Comparison of ENCODE assay signal across 9 mouse cellular contexts in genomic region chr2:35583406-35583805, GRCm38 (mm10). TPM values are rescaled to one million over a fixed set of nuclear protein-coding genes. Genes with fewer than 3 reads are reported as not detected.
DNase-seq lines count a peak whose midpoint lies in the region; ATAC-seq lines count a peak whose summit lies in the region.
"Had no signal": no experiment of that assay in that cellular context is flagged by ENCODE, and none has a peak within 500 bp of the region (broad histone marks: within the 10 kb centered on the region; RNA-seq: fewer than 3 reads in every experiment).

No protein-coding gene starts in this region.

- peak; percentile 26 for DNase-seq in gastrocnemius, adult 18-20 months (ENCODE audit: low spot score)
- no peak for DNase-seq in gastrocnemius, postnatal 4 days (ENCODE audit: low spot score in 2 of 2)
- DNase-seq in liver, embryonic 11.5 days (ENCODE audit: low spot score): no peak
- DNase-seq in liver: no peak
- DNase-seq in lung, adult 18-20 months: peak; percentile 61 to 84
- no peak for DNase-seq in adrenal gland, postnatal 14 days
- DNase-seq in urinary bladder, postnatal 4 days (ENCODE audit: low spot score in 2 of 2): no peak
- DNase-seq: spleen, adult 18-20 months had no signal

- H3K27me3 ChIP-seq in liver, embryonic 11.5 days (replicated peaks; ENCODE audit: control insufficient read depth, insufficient read depth, low read length): peaks cover 83% of the 10 kb centered on the region
- H3K27me3 ChIP-seq in stomach, embryonic 14.5 days (ENCODE audit: control insufficient read depth, insufficient read depth, low read length): no peaks in the 10 kb centered on the region

- no peaks in the 10 kb centered on the region for H3K9me3 ChIP-seq in liver, embryonic 11.5 days (ENCODE audit: control insufficient read depth, low read length)
- no peaks in the 10 kb centered on the region for H3K9me3 ChIP-seq in stomach, embryonic 14.5 days (ENCODE audit: control insufficient read depth, low read depth, low read length)

- no peak for ATAC-seq in liver, embryonic 11.5 days (replicated peaks; ENCODE audit: low FRiP score)
- ATAC-seq in stomach, embryonic 14.5 days (ENCODE audit: insufficient number of reproducible peaks, insufficient read depth, low FRiP score, low read depth): no peak

- no peak overlapping the region for H3K4me3 ChIP-seq in liver, embryonic 11.5 days (ENCODE audit: low read depth, low read length)
- H3K4me3 ChIP-seq in stomach, embryonic 14.5 days (ENCODE audit: low read depth, low read length): peak overlapping the region; percentile 39; the same call in 1 of the 2 replicates

- no peaks in the 10 kb centered on the region for H3K36me3 ChIP-seq in liver, embryonic 11.5 days (ENCODE audit: control insufficient read depth, insufficient read depth, low read length)
- no peaks in the 10 kb centered on the region for H3K36me3 ChIP-seq in stomach, embryonic 14.5 days (ENCODE audit: control insufficient read depth, insufficient read depth, low read length)

- WGBS in liver, embryonic 11.5 days: 50% methylated on average over 5 of the region's 5 CpGs
- WGBS in stomach, embryonic 14.5 days: 53% methylated on average over 5 of the region's 5 CpGs

- peaks cover 12% of the 10 kb centered on the region for H3K4me1 ChIP-seq in liver, embryonic 11.5 days (replicated peaks; ENCODE audit: control insufficient read depth, insufficient read depth, low read length)
- H3K4me1 ChIP-seq in stomach, embryonic 14.5 days (ENCODE audit: control insufficient read depth, insufficient read depth, low read length): peaks cover 20% of the 10 kb centered on the region

- peak overlapping the region; percentile 66; the same call in 1 of the 2 replicates for H3K4me2 ChIP-seq in liver, embryonic 11.5 days
- peak overlapping the region; percentile 89 for H3K4me2 ChIP-seq in stomach, embryonic 14.5 days (replicated peaks; ENCODE audit: low read depth, low read length)

- no peak overlapping the region for H3K9ac ChIP-seq in liver, embryonic 11.5 days (ENCODE audit: low read depth, low read length)
- H3K9ac ChIP-seq in stomach, embryonic 14.5 days (replicated peaks; ENCODE audit: low read depth, low read length): no peak overlapping the region

- H3K27ac ChIP-seq in liver, embryonic 11.5 days (ENCODE audit: low read depth, low read length): no peak overlapping the region
- no peak overlapping the region for H3K27ac ChIP-seq in stomach, embryonic 14.5 days (ENCODE audit: low read length)

RNA-seq across cellular contexts. Expression of gene Dab2ip, which starts 25.3 kb away (rescaled TPM):
- total RNA-seq in gastrocnemius, adult 18-20 months (2021): 10 to 100 TPM; 41.7 to 46.3 TPM
- total RNA-seq in gastrocnemius, postnatal 4 days (2021): 10 to 100 TPM; 72.7 to 80.4 TPM
- polyA plus RNA-seq in liver, embryonic 11.5 days (2014; fragmentation: Nextera tagmentation; extraction: Ambion mirVana): 16.2 and 20.0 TPM in 2 replicates
- polyA plus RNA-seq in stomach, embryonic 14.5 days (2014; fragmentation: Nextera tagmentation; extraction: Ambion mirVana): 44.8 and 49.7 TPM in 2 replicates
- total RNA-seq in adrenal gland, postnatal 14 days (2021): 69.6 and 73.3 TPM in 2 replicates

Comparison
In these comparisons a context has a peak if more than half of its experiments do, and no peak if none do; other contexts are left out.
1. DNase-seq: peak in gastrocnemius, adult 18-20 months (single experiment) and lung, adult 18-20 months (2 of 2); none in gastrocnemius, postnatal 4 days (0 of 2), liver, embryonic 11.5 days (single experiment), liver (single experiment), adrenal gland, postnatal 14 days (single experiment) and urinary bladder, postnatal 4 days (0 of 2).